Mouse (Mus musculus) lung, embryonic 14.5 days (tissue): ENCODE results near the gene Srsf10. TPM values are rescaled to one million over a fixed set of nuclear protein-coding genes. Genes with fewer than 3 reads are reported as not detected.
A peak's percentile ranks its signal among the peaks of the same experiment; 100 is the strongest.

Source experiments
- ATAC-seq: fragments of 200-750 bp; cut with Nextera tagmentation; 2 replicates; pipeline ENCODE4 v1.8.0; 2017; ENCODE audit warnings: mild to moderate bottlenecking, moderate TSS enrichment, moderate library complexity; ENCODE audit not compliant: insufficient read depth
- DNase-seq: peaks from one replicate; pipeline ENCODE4 v3.0.0-alpha.2; 2015
- H3K27ac ChIP-seq: fragments of 300-500 bp; sonication (generic); 2 replicates; pipeline ENCODE4 v1.5.1; 2014; ENCODE audit warnings: low read depth, mild to moderate bottlenecking, moderate library complexity
- H3K27me3 ChIP-seq: fragments of 300-500 bp; sonication (generic); 2 replicates; pipeline ENCODE4 v1.6.1; 2014; ENCODE audit warnings: low read length, control low read depth; ENCODE audit not compliant: insufficient read depth
- H3K36me3 ChIP-seq: fragments of 300-500 bp; sonication (generic); 2 replicates; pipeline ENCODE4 v1.6.1; 2014; ENCODE audit warnings: control low read depth; ENCODE audit not compliant: insufficient read depth
- H3K4me1 ChIP-seq: fragments of 300-500 bp; sonication (generic); 2 replicates; pipeline ENCODE4 v1.6.1; 2014; ENCODE audit warnings: antibody characterized with exemption, control low read depth; ENCODE audit not compliant: insufficient read depth
- H3K4me2 ChIP-seq: fragments of 300-500 bp; sonication (generic); 2 replicates; pipeline ENCODE4 v1.6.1; 2014; ENCODE audit warnings: mild to moderate bottlenecking
- H3K4me3 ChIP-seq: fragments of 300-500 bp; sonication (generic); 2 replicates; pipeline ENCODE4 v1.5.1; 2014; ENCODE audit warnings: low read depth, low read length
- H3K9ac ChIP-seq: fragments of 300-500 bp; sonication (generic); 2 replicates; pipeline ENCODE4 v1.6.1; 2014
- H3K9me3 ChIP-seq: fragments of 300-500 bp; sonication (generic); 2 replicates; pipeline ENCODE4 v1.6.1; 2016; ENCODE audit warnings: low read depth, low read length, control low read depth
- CTCF ChIP-seq: IDR thresholded peaks from 2 replicates; pipeline ENCODE4 v1.5.1; 2016; ENCODE audit warnings: antibody characterized with exemption, low read depth
- WGBS: fragments of 180-500 bp; shearing (Covaris S2); extraction: QIAGEN DNeasy Blood & Tissue Kit; methylation state at CpG from one replicate; pipeline ENCODE4 v1.1.7; 2014; 5-methylcytosine and 5-hydroxymethylcytosine counted together
- polyA plus RNA-seq: library from polyadenylated mRNA; unstranded; fragments of >200 nt; fragmentation: Nextera tagmentation; extraction: Ambion mirVana; gene quantifications from 2 replicates; pipeline ENCODE4 v1.2.1, GENCODE M21; 2014

The Srsf10 gene
- polyA plus RNA-seq, 1 experiment from 2014 or later: 322 TPM

GRCm38 (mm10) chr4:135824254-135824653 is 31.3 kb upstream of the Srsf10 start:
- Histone ChIP-seq H3K27ac (no peak overlapping the region), H3K4me3 (no peak overlapping the region), H3K4me2 (no peak overlapping the region), H3K36me3 (no peaks in the 10 kb centered on the region), H3K9me3 (no peaks in the 10 kb centered on the region), H3K27me3 (no peaks in the 10 kb centered on the region), H3K9ac (no peak overlapping the region), H3K4me1 (peaks cover 6% of the 10 kb centered on the region)
- ATAC-seq (no peak), DNase-seq (no peak)
- TF ChIP-seq CTCF: no peak
- 41% methylated on average over 8 of the region's 8 CpGs for WGBS

- Histone ChIP-seq H3K27ac (peak overlapping the region; percentile 97), H3K9ac (peak overlapping the region; percentile 41), H3K9me3 (no peaks in the 10 kb centered on the region), H3K36me3 (no peaks in the 10 kb centered on the region), H3K4me1 (peaks cover 12% of the 10 kb centered on the region), H3K27me3 (no peaks in the 10 kb centered on the region), H3K4me3 (no peak overlapping the region), H3K4me2 (peak overlapping the region; percentile 46)
- WGBS: 5% methylated on average over 11 of the region's 11 CpGs
- peak; percentile 89 for ATAC-seq
- TF ChIP-seq CTCF: no peak
- peak; percentile 97 for DNase-seq
Measured at GRCm38 (mm10) chr4:135828491-135828890, 27.1 kb upstream of the Srsf10 start.

- H3K27me3 ChIP-seq: no peaks in the 10 kb centered on the region
- no peak for ATAC-seq
- H3K9ac ChIP-seq: no peak overlapping the region
- TF ChIP-seq CTCF: no peak
- peak overlapping the region; percentile 33; the same call in 1 of the 2 replicates for H3K27ac ChIP-seq
- peak; percentile 38 for DNase-seq
- no peaks in the 10 kb centered on the region for H3K9me3 ChIP-seq
- peaks cover 12% of the 10 kb centered on the region for H3K4me1 ChIP-seq
- H3K36me3 ChIP-seq: no peaks in the 10 kb centered on the region
- H3K4me2 ChIP-seq: no peak overlapping the region
- H3K4me3 ChIP-seq: no peak overlapping the region
- WGBS: 52% methylated on average over 11 of the region's 11 CpGs
Measured at GRCm38 (mm10) chr4:135832070-135832469, 23.5 kb upstream of the Srsf10 start.

- no peak for TF ChIP-seq CTCF
- Histone ChIP-seq H3K9me3 (no peaks in the 10 kb centered on the region), H3K9ac (no peak overlapping the region)
Measured at GRCm38 (mm10) chr4:135833301-135834123, 22.0 kb upstream of the Srsf10 start.

GRCm38 (mm10) chr4:135834124-135834717 is 21.3 kb upstream of the Srsf10 start:
- Histone ChIP-seq H3K4me2 (no peak overlapping the region), H3K27ac (no peak overlapping the region), H3K4me3 (no peak overlapping the region), H3K4me1 (peaks cover 6% of the 10 kb centered on the region), H3K9me3 (no peaks in the 10 kb centered on the region), H3K9ac (no peak overlapping the region), H3K27me3 (no peaks in the 10 kb centered on the region), H3K36me3 (no peaks in the 10 kb centered on the region)
- TF ChIP-seq CTCF: no peak
- ATAC-seq (no peak), DNase-seq (no peak)
- WGBS: 76% methylated on average over 8 of the region's 8 CpGs

More at GRCm38 (mm10) chr4:135833301-135834123, 22.0 kb upstream of the Srsf10 start:
- Histone ChIP-seq H3K4me3 (no peak overlapping the region), H3K36me3 (no peaks in the 10 kb centered on the region), H3K4me2 (0 out of 2 replicates have a peak overlapping the region, but pooled peaks have one; percentile 4), H3K27ac (peak overlapping the region; percentile 54; the same call in 1 of the 2 replicates), H3K27me3 (no peaks in the 10 kb centered on the region), H3K4me1 (peaks cover 12% of the 10 kb centered on the region)
- ATAC-seq (no peak), DNase-seq (peak; percentile 55)
- WGBS: 49% methylated on average over 12 of the region's 12 CpGs

- no peaks in the 10 kb centered on the region for H3K36me3 ChIP-seq
- H3K4me1 ChIP-seq: no peaks in the 10 kb centered on the region
- H3K27me3 ChIP-seq: no peaks in the 10 kb centered on the region
- 71% methylated on average over 3 of the region's 3 CpGs for WGBS
- H3K27ac ChIP-seq: no peak overlapping the region
- no peak for TF ChIP-seq CTCF
- DNase-seq: no peak
- H3K9me3 ChIP-seq: no peaks in the 10 kb centered on the region
- ATAC-seq: no peak
- no peak overlapping the region for H3K4me2 ChIP-seq
- H3K4me3 ChIP-seq: no peak overlapping the region
- no peak overlapping the region for H3K9ac ChIP-seq
Measured at GRCm38 (mm10) chr4:135838925-135839292, 16.6 kb upstream of the Srsf10 start.

GRCm38 (mm10) chr4:135839293-135840011 is 16.1 kb upstream of the Srsf10 start:
- H3K4me2 ChIP-seq: no peak overlapping the region
- H3K36me3 ChIP-seq: no peaks in the 10 kb centered on the region
- DNase-seq (no peak), ATAC-seq (no peak)
- WGBS: 68% methylated on average over 21 of the region's 21 CpGs
- H3K9me3 ChIP-seq: no peaks in the 10 kb centered on the region
- TF ChIP-seq CTCF: no peak
- H3K4me1 ChIP-seq: no peaks in the 10 kb centered on the region
- H3K4me3 ChIP-seq: no peak overlapping the region
- no peaks in the 10 kb centered on the region for H3K27me3 ChIP-seq
- peak overlapping the region; percentile 46; the same call in 1 of the 2 replicates for H3K27ac ChIP-seq
- H3K9ac ChIP-seq: no peak overlapping the region
